Mouse (Mus musculus) cerebellum, adult 2 months (tissue): ENCODE measurements around the gene Axl.

Experiments used
- CTCF ChIP-seq: fragments of 200-500 bp; IDR thresholded peaks from 2 replicates; pipeline ENCODE4 v1.5.1; 2011; ENCODE audit warnings: low read depth, mild to moderate bottlenecking, control low read depth, low read length, moderate library complexity, borderline replicate concordance; ENCODE audit not compliant: insufficient read depth
- POLR2A ChIP-seq: fragments of 200-500 bp; IDR thresholded peaks from 2 replicates; pipeline ENCODE4 v1.6.1; 2011; ENCODE audit warnings: low read length, control low read depth, borderline replicate concordance; ENCODE audit not compliant: insufficient read depth

- no peak for TF ChIP-seq CTCF
- no peak for TF ChIP-seq POLR2A
Observed at GRCm38 (mm10) chr7:25753076-25753475, 35.4 kb downstream of the Axl start.
